Mouse (Mus musculus): ENCODE data around the gene B130006D01Rik. TPM values are rescaled to one million over a fixed set of nuclear protein-coding genes. Genes with fewer than 3 reads are reported as not detected.
"Not testable (repeated sequence)": the region's sequence is repeated elsewhere in the genome, so short reads cannot be mapped to it uniquely, and the experiment has no call there.

Gene B130006D01Rik
- polyA plus RNA-seq, 1 experiment from 2014 or later: 1.1 TPM

- H3K27ac ChIP-seq (ENCODE audit: low read depth, low read length); H3K9me3 ChIP-seq (ENCODE audit: control insufficient read depth, low read length); DNase-seq (ENCODE audit: low spot score, missing footprints); ATAC-seq (ENCODE audit: low FRiP score); H3K4me1 ChIP-seq (ENCODE audit: control insufficient read depth, insufficient read depth, low read length); H3K27me3 ChIP-seq (ENCODE audit: control insufficient read depth, insufficient read depth, low read length); H3K4me2 ChIP-seq; H3K36me3 ChIP-seq (ENCODE audit: control insufficient read depth, insufficient read depth, low read length); H3K9ac ChIP-seq (ENCODE audit: low read length); H3K4me3 ChIP-seq (ENCODE audit: low read depth, low read length): not testable (repeated sequence)
- 88% methylated on average over 4 of the region's 4 CpGs for whole genome bisulfite sequencing
Measured at GRCm38 (mm10) chr11:95755137-95755536, 31.8 kb downstream of the B130006D01Rik start.

- peak; percentile 57 for DNase-seq (ENCODE audit: low spot score, missing footprints)
- H3K9me3 ChIP-seq (ENCODE audit: control insufficient read depth, low read length): no peaks in the 10 kb centered on the region
- no peak overlapping the region for H3K4me2 ChIP-seq
- no peak overlapping the region for H3K4me3 ChIP-seq (ENCODE audit: low read depth, low read length)
- no peak for ATAC-seq (ENCODE audit: low FRiP score)
- no peak overlapping the region for H3K9ac ChIP-seq (ENCODE audit: low read length)
- no peaks in the 10 kb centered on the region for H3K4me1 ChIP-seq (ENCODE audit: control insufficient read depth, insufficient read depth, low read length)
- H3K27ac ChIP-seq (ENCODE audit: low read depth, low read length): no peak overlapping the region
- H3K36me3 ChIP-seq (ENCODE audit: control insufficient read depth, insufficient read depth, low read length): 0 out of 2 replicates have a peak, but pooled peaks cover 3% of the 10 kb centered on the region
- no peaks in the 10 kb centered on the region for H3K27me3 ChIP-seq (ENCODE audit: control insufficient read depth, insufficient read depth, low read length)
- WGBS: 89% methylated on average over 5 of the region's 5 CpGs
Measured at GRCm38 (mm10) chr11:95760521-95760920, 37.1 kb downstream of the B130006D01Rik start.

GRCm38 (mm10) chr11:95762996-95763395, 39.6 kb downstream of the B130006D01Rik start:
- H3K9ac ChIP-seq (ENCODE audit: low read length): no peak overlapping the region
- no peak overlapping the region for H3K27ac ChIP-seq (ENCODE audit: low read depth, low read length)
- no peak overlapping the region for H3K4me3 ChIP-seq (ENCODE audit: low read depth, low read length)
- no peaks in the 10 kb centered on the region for H3K27me3 ChIP-seq (ENCODE audit: control insufficient read depth, insufficient read depth, low read length)
- WGBS: 95% methylated on average over 4 of the region's 4 CpGs
- DNase-seq (ENCODE audit: low spot score, missing footprints) (peak; percentile 44), ATAC-seq (ENCODE audit: low FRiP score) (no peak)
- 0 out of 2 replicates have a peak, but pooled peaks cover 3% of the 10 kb centered on the region for H3K36me3 ChIP-seq (ENCODE audit: control insufficient read depth, insufficient read depth, low read length)
- no peaks in the 10 kb centered on the region for H3K9me3 ChIP-seq (ENCODE audit: control insufficient read depth, low read length)
- no peak overlapping the region for H3K4me2 ChIP-seq
- H3K4me1 ChIP-seq (ENCODE audit: control insufficient read depth, insufficient read depth, low read length): no peaks in the 10 kb centered on the region

- Histone ChIP-seq H3K27me3 (ENCODE audit: control insufficient read depth, insufficient read depth, low read length) (no peaks in the 10 kb centered on the region), H3K9me3 (ENCODE audit: control insufficient read depth, low read length) (no peaks in the 10 kb centered on the region), H3K4me2 (no peak overlapping the region), H3K4me1 (ENCODE audit: control insufficient read depth, insufficient read depth, low read length) (no peaks in the 10 kb centered on the region), H3K36me3 (ENCODE audit: control insufficient read depth, insufficient read depth, low read length) (0 out of 2 replicates have a peak, but pooled peaks cover 3% of the 10 kb centered on the region), H3K4me3 (ENCODE audit: low read depth, low read length) (no peak overlapping the region), H3K27ac (ENCODE audit: low read depth, low read length) (no peak overlapping the region), H3K9ac (ENCODE audit: low read length) (no peak overlapping the region)
- no peak for DNase-seq (ENCODE audit: low spot score, missing footprints)
- WGBS: 78% methylated on average over 8 of the region's 8 CpGs
- ATAC-seq (ENCODE audit: low FRiP score): no peak
Measured at GRCm38 (mm10) chr11:95764806-95765205, 41.4 kb downstream of the B130006D01Rik start.

GRCm38 (mm10) chr11:95765334-95765733, 41.9 kb downstream of the B130006D01Rik start:
- Histone ChIP-seq H3K27me3 (ENCODE audit: control insufficient read depth, insufficient read depth, low read length) (no peaks in the 10 kb centered on the region), H3K4me2 (no peak overlapping the region), H3K27ac (ENCODE audit: low read depth, low read length) (no peak overlapping the region), H3K4me3 (ENCODE audit: low read depth, low read length) (no peak overlapping the region), H3K4me1 (ENCODE audit: control insufficient read depth, insufficient read depth, low read length) (no peaks in the 10 kb centered on the region), H3K9ac (ENCODE audit: low read length) (no peak overlapping the region), H3K36me3 (ENCODE audit: control insufficient read depth, insufficient read depth, low read length) (0 out of 2 replicates have a peak, but pooled peaks cover 3% of the 10 kb centered on the region), H3K9me3 (ENCODE audit: control insufficient read depth, low read length) (no peaks in the 10 kb centered on the region)
- 92% methylated on average over 10 of the region's 10 CpGs for WGBS
- DNase-seq (ENCODE audit: low spot score, missing footprints) (no peak), ATAC-seq (ENCODE audit: low FRiP score) (no peak)

- no peak overlapping the region for H3K27ac ChIP-seq (ENCODE audit: low read depth, low read length)
- WGBS: 86% methylated on average over 6 of the region's 6 CpGs
- ATAC-seq (ENCODE audit: low FRiP score) (no peak), DNase-seq (ENCODE audit: low spot score, missing footprints) (peak; percentile 1)
- no peaks in the 10 kb centered on the region for H3K9me3 ChIP-seq (ENCODE audit: control insufficient read depth, low read length)
- no peak overlapping the region for H3K9ac ChIP-seq (ENCODE audit: low read length)
- no peaks in the 10 kb centered on the region for H3K4me1 ChIP-seq (ENCODE audit: control insufficient read depth, insufficient read depth, low read length)
- no peaks in the 10 kb centered on the region for H3K27me3 ChIP-seq (ENCODE audit: control insufficient read depth, insufficient read depth, low read length)
- no peak overlapping the region for H3K4me3 ChIP-seq (ENCODE audit: low read depth, low read length)
- H3K36me3 ChIP-seq (ENCODE audit: control insufficient read depth, insufficient read depth, low read length): 0 out of 2 replicates have a peak, but pooled peaks cover 3% of the 10 kb centered on the region
- no peak overlapping the region for H3K4me2 ChIP-seq
Measured at GRCm38 (mm10) chr11:95768244-95768643, 44.9 kb downstream of the B130006D01Rik start.

- Histone ChIP-seq H3K27me3 (ENCODE audit: control insufficient read depth, insufficient read depth, low read length) (no peaks in the 10 kb centered on the region), H3K4me1 (ENCODE audit: control insufficient read depth, insufficient read depth, low read length) (no peaks in the 10 kb centered on the region), H3K9me3 (ENCODE audit: control insufficient read depth, low read length) (no peaks in the 10 kb centered on the region), H3K4me3 (ENCODE audit: low read depth, low read length) (no peak overlapping the region), H3K36me3 (ENCODE audit: control insufficient read depth, insufficient read depth, low read length) (no peaks in the 10 kb centered on the region), H3K9ac (ENCODE audit: low read length) (no peak overlapping the region), H3K27ac (ENCODE audit: low read depth, low read length) (no peak overlapping the region), H3K4me2 (no peak overlapping the region)
- DNase-seq (ENCODE audit: low spot score, missing footprints) (peak; percentile 51), ATAC-seq (ENCODE audit: low FRiP score) (no peak)
- 96% methylated on average over 10 of the region's 10 CpGs for WGBS
Measured at GRCm38 (mm10) chr11:95769208-95769607, 45.8 kb downstream of the B130006D01Rik start.

GRCm38 (mm10) chr11:95770720-95771364, 47.5 kb downstream of the B130006D01Rik start:
- Histone ChIP-seq H3K36me3 (ENCODE audit: control insufficient read depth, insufficient read depth, low read length) (no peaks in the 10 kb centered on the region), H3K9ac (ENCODE audit: low read length) (no peak overlapping the region), H3K27me3 (ENCODE audit: control insufficient read depth, insufficient read depth, low read length) (no peaks in the 10 kb centered on the region)

GRCm38 (mm10) chr11:95771665-95772064, 48.3 kb downstream of the B130006D01Rik start:
- Histone ChIP-seq H3K4me3 (ENCODE audit: low read depth, low read length) (no peak overlapping the region), H3K9ac (ENCODE audit: low read length) (no peak overlapping the region), H3K36me3 (ENCODE audit: control insufficient read depth, insufficient read depth, low read length) (no peaks in the 10 kb centered on the region), H3K4me2 (no peak overlapping the region), H3K27me3 (ENCODE audit: control insufficient read depth, insufficient read depth, low read length) (no peaks in the 10 kb centered on the region), H3K27ac (ENCODE audit: low read depth, low read length) (no peak overlapping the region), H3K9me3 (ENCODE audit: control insufficient read depth, low read length) (no peaks in the 10 kb centered on the region), H3K4me1 (ENCODE audit: control insufficient read depth, insufficient read depth, low read length) (no peaks in the 10 kb centered on the region)
- no peak for ATAC-seq (ENCODE audit: low FRiP score)
- 89% methylated on average over 8 of the region's 8 CpGs for WGBS
- peak; percentile 69 for DNase-seq (ENCODE audit: low spot score, missing footprints)

More at GRCm38 (mm10) chr11:95770720-95771364, 47.5 kb downstream of the B130006D01Rik start:
- ATAC-seq (ENCODE audit: low FRiP score) (no peak), DNase-seq (ENCODE audit: low spot score, missing footprints) (peak; percentile 93)
- WGBS: 67% methylated on average over 9 of the region's 9 CpGs
- no peaks in the 10 kb centered on the region for H3K9me3 ChIP-seq (ENCODE audit: control insufficient read depth, low read length)
- no peaks in the 10 kb centered on the region for H3K4me1 ChIP-seq (ENCODE audit: control insufficient read depth, insufficient read depth, low read length)
- no peak overlapping the region for H3K27ac ChIP-seq (ENCODE audit: low read depth, low read length)
- H3K4me2 ChIP-seq: no peak overlapping the region
- no peak overlapping the region for H3K4me3 ChIP-seq (ENCODE audit: low read depth, low read length)
